ENCODE assay signal across 8 mouse cellular contexts in the genomic region with DNA sequence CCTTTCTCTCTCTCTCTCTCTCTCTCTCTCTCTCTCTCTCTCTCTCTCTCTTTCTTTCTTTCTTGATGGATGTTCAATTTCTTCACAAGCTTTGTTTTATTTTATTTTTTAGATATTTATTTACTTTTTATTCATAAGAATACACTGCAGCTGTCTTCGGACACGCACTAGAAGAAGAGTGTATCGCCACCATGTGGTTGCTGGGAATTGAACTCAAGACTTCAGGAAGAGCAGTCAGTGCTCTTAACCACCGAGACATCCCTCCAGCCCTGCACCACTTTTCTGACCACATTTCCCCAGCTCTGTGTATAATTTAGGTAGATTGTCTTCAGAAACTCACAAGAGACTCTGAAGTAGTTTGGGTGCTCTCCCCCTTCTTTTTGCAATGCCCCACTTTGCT. TPM values are rescaled to one million over a fixed set of nuclear protein-coding genes. Genes with fewer than 3 reads are reported as not detected.
DNase-seq lines count a peak whose midpoint lies in the region; ATAC-seq and TF ChIP-seq lines count a peak whose summit lies in the region.

No protein-coding gene starts in this region.

- no peaks in the 10 kb centered on the region for H3K36me3 ChIP-seq in liver, postnatal 0 days (replicated peaks; ENCODE audit: insufficient read depth, low read length)

- no peak for TF ChIP-seq EP300 in liver, postnatal 0 days (IDR thresholded peaks at IDR 0.05; ENCODE audit: low read depth)

- no peak for TF ChIP-seq POLR2A in bone marrow macrophage, adult 2 months (IDR thresholded peaks at IDR 0.05; ENCODE audit: borderline replicate concordance, low read depth, low read length)

- WGBS in liver, postnatal 0 days (ENCODE audit: insufficient replicate concordance): 57% methylated on average over 4 of the region's 4 CpGs

- peaks cover 31% of the 10 kb centered on the region for H3K4me1 ChIP-seq in bone marrow macrophage, adult 2 months (ENCODE audit: control insufficient read depth, insufficient read depth, low read length)
- peaks cover 26% of the 10 kb centered on the region for H3K4me1 ChIP-seq in liver, postnatal 0 days (ENCODE audit: insufficient read depth)

- H3K9me3 ChIP-seq in liver, postnatal 0 days (ENCODE audit: low read length): no peaks in the 10 kb centered on the region

- no peak for ATAC-seq in liver, postnatal 0 days

- no peak overlapping the region for H3K9ac ChIP-seq in liver, postnatal 0 days (replicated peaks)

- no peak overlapping the region for H3K4me3 ChIP-seq in bone marrow macrophage, adult 2 months (ENCODE audit: insufficient read depth, low read length)
- no peak overlapping the region for H3K4me3 ChIP-seq in liver, postnatal 0 days (ENCODE audit: low read depth, low read length)

- DNase-seq in embryo, embryonic 10 days (ENCODE audit: low spot score): peak; percentile 30
- DNase-seq in embryo, embryonic 9.5 days (ENCODE audit: extremely low spot score): no peak
- DNase-seq in kidney, postnatal 36 days: peak; percentile 11 to 47
- no peak for DNase-seq in kidney, adult 11 months
- DNase-seq in liver, postnatal 0 days: no peak
- no peak for DNase-seq in frontal cortex, adult 2 months (ENCODE audit: extremely low spot score in 1 of 2, low spot score in 1 of 2)
- DNase-seq in ovary, adult 18-20 months (ENCODE audit: low spot score): no peak

- H3K4me2 ChIP-seq in liver, postnatal 0 days (ENCODE audit: low read depth, low read length): no peak overlapping the region

- TF ChIP-seq CTCF in bone marrow macrophage, adult 2 months (IDR thresholded peaks at IDR 0.05; ENCODE audit: low read depth, low read length): peak; percentile 8; the same call in 1 of the 2 replicates
- peak; percentile 38 for TF ChIP-seq CTCF in liver, postnatal 0 days (IDR thresholded peaks at IDR 0.05; ENCODE audit: low read depth)

- peak overlapping the region; percentile 70 for H3K27ac ChIP-seq in bone marrow macrophage, adult 2 months (ENCODE audit: insufficient read depth, low read depth, low read length)
- H3K27ac ChIP-seq in liver, postnatal 0 days (ENCODE audit: low read depth): peak overlapping the region; percentile 96

- no peaks in the 10 kb centered on the region for H3K27me3 ChIP-seq in liver, postnatal 0 days (ENCODE audit: insufficient read depth, low read length)

RNA-seq across cellular contexts. Expression of gene Rab11a, which starts 36.4 kb away (rescaled TPM):
- 349 and 394 TPM in 2 replicates for polyA plus RNA-seq in bone marrow macrophage, adult 2 months (2012; ENCODE audit: insufficient read depth, insufficient read length, missing spikeins)
- polyA plus RNA-seq in liver, postnatal 0 days (2015; fragmentation: Nextera tagmentation; extraction: Ambion mirVana): 331 and 349 TPM in 2 replicates
- 171 and 217 TPM in 2 replicates for polyA plus RNA-seq in frontal cortex, adult 2 months (2012; rRNA removed)

RNA-seq across cellular contexts. Expression of gene Dennd4a, which starts 37.2 kb away (rescaled TPM):
- polyA plus RNA-seq in bone marrow macrophage, adult 2 months (2012; ENCODE audit: insufficient read depth, insufficient read length, missing spikeins): 14.9 and 18.3 TPM in 2 replicates
- polyA plus RNA-seq in liver, postnatal 0 days (2015; fragmentation: Nextera tagmentation; extraction: Ambion mirVana): 13.7 TPM in 2 replicates
- polyA plus RNA-seq in frontal cortex, adult 2 months (2012; rRNA removed): 32.3 and 32.5 TPM in 2 replicates

Comparison
In these comparisons a context has a peak if more than half of its experiments do, and no peak if none do; other contexts are left out.
1. DNase-seq: peak in embryo, embryonic 10 days (single experiment) and kidney, postnatal 36 days (2 of 2); none in embryo, embryonic 9.5 days (single experiment), kidney, adult 11 months (single experiment), liver, postnatal 0 days (single experiment), frontal cortex, adult 2 months (0 of 2) and ovary, adult 18-20 months (single experiment).